ENCODE assay signal across 20 mouse cellular contexts in genomic region chr17:34249361-34249760, GRCm38 (mm10). TPM values are rescaled to one million over a fixed set of nuclear protein-coding genes. Genes with fewer than 3 reads are reported as not detected.
"Had no signal": no experiment of that assay in that cellular context is flagged by ENCODE, and none has a peak within 500 bp of the region (broad histone marks: within the 10 kb centered on the region; RNA-seq: fewer than 3 reads in every experiment).

No protein-coding gene starts in this region.

- H3K27ac ChIP-seq: embryonic facial prominence, embryonic 10.5 days; embryonic facial prominence, embryonic 12.5 days; embryonic facial prominence, embryonic 13.5 days; embryonic facial prominence, embryonic 15.5 days; forebrain, embryonic 10.5 days; forebrain, embryonic 12.5 days; forebrain, embryonic 13.5 days; forebrain, embryonic 15.5 days; gastrocnemius, adult 2 months; heart, adult 2 months had no signal

- H3K9ac ChIP-seq: embryonic facial prominence, embryonic 12.5 days; embryonic facial prominence, embryonic 13.5 days; embryonic facial prominence, embryonic 15.5 days; forebrain, embryonic 12.5 days; forebrain, embryonic 13.5 days; forebrain, embryonic 15.5 days; forebrain, postnatal 0 days had no signal

- H3K4me2 ChIP-seq: embryonic facial prominence, embryonic 12.5 days; embryonic facial prominence, embryonic 13.5 days; embryonic facial prominence, embryonic 15.5 days; forebrain, embryonic 12.5 days; forebrain, embryonic 13.5 days; forebrain, embryonic 15.5 days had no signal

- H3K4me1 ChIP-seq: embryonic facial prominence, embryonic 10.5 days; embryonic facial prominence, embryonic 12.5 days; embryonic facial prominence, embryonic 13.5 days; embryonic facial prominence, embryonic 15.5 days; forebrain, embryonic 12.5 days; forebrain, embryonic 13.5 days; forebrain, embryonic 15.5 days had no signal

- DNase-seq: gastrocnemius, postnatal 10 days; gastrocnemius, postnatal 14 days; gastrocnemius, postnatal 25 days; gastrocnemius, postnatal 36 days; heart, adult 2 months had no signal

- H3K9me3 ChIP-seq: embryonic facial prominence, embryonic 10.5 days; embryonic facial prominence, embryonic 12.5 days; embryonic facial prominence, embryonic 13.5 days; embryonic facial prominence, embryonic 15.5 days; forebrain, embryonic 10.5 days; forebrain, embryonic 12.5 days; forebrain, embryonic 13.5 days; forebrain, embryonic 15.5 days had no signal

- H3K27me3 ChIP-seq: forebrain, embryonic 15.5 days had no signal

- ATAC-seq: forebrain, embryonic 13.5 days; forebrain, embryonic 14.5 days; forebrain, embryonic 15.5 days; forebrain, embryonic 16.5 days had no signal

- H3K4me3 ChIP-seq: embryonic facial prominence, embryonic 10.5 days; embryonic facial prominence, embryonic 12.5 days; embryonic facial prominence, embryonic 13.5 days; embryonic facial prominence, embryonic 15.5 days; erythroblast, embryonic 14.5 days; forebrain, embryonic 10.5 days; forebrain, embryonic 12.5 days; forebrain, embryonic 13.5 days; forebrain, embryonic 15.5 days; gastrocnemius, adult 2 months; heart, adult 2 months had no signal

- H3K36me3 ChIP-seq: embryonic facial prominence, embryonic 10.5 days; embryonic facial prominence, embryonic 12.5 days; embryonic facial prominence, embryonic 13.5 days; embryonic facial prominence, embryonic 15.5 days; forebrain, embryonic 10.5 days; forebrain, embryonic 12.5 days; forebrain, embryonic 15.5 days had no signal

RNA-seq across cellular contexts. Expression of gene H2-Ob, which starts 10.7 kb away (rescaled TPM):
- polyA plus RNA-seq: embryonic facial prominence, embryonic 10.5 days; embryonic facial prominence, embryonic 11.5 days; embryonic facial prominence, embryonic 12.5 days; embryonic facial prominence, embryonic 13.5 days; erythroblast, embryonic 14.5 days; forebrain, embryonic 10.5 days; forebrain, embryonic 11.5 days; forebrain, embryonic 12.5 days; forebrain, embryonic 13.5 days; forebrain, embryonic 15.5 days had no signal

RNA-seq across cellular contexts. Expression of gene H2-Aa, which starts 38.3 kb away (rescaled TPM):
- polyA plus RNA-seq: embryonic facial prominence, embryonic 10.5 days; embryonic facial prominence, embryonic 11.5 days; erythroblast, embryonic 14.5 days; forebrain, embryonic 11.5 days; forebrain, embryonic 12.5 days; forebrain, embryonic 15.5 days; forebrain, embryonic 16.5 days had no signal
